Mouse (Mus musculus): ENCODE measurements at regions not wholly inside any gene's neighbourhood (a gene's known extent, or its start where the extent isn't known, plus 50 kb on each side); places are given as distances from the start of the nearest gene placed in this dataset.

DNA sequence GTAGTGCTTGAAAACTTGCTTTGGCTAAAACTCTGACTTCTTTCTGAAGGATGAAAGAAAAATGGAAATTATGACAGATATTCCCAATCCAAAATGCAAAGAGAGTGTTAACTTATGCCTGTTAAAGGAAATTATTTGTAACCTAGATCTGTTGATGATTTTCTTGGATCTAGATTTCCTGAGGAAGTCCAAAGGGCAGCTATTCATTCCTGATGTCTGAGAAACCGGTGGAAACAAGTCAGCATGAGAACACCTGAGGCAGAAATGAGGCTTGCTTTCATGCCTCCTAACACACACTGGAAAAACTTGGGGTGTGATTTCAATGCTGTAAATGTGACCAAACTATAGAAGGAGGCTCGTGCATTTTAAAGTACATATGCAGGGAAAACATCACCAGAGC is 432.9 kb upstream of the Ube2e3 start:
- no peaks in the 10 kb centered on the region for H3K4me1 ChIP-seq (ENCODE audit: control insufficient read depth in 1 of 2, insufficient read depth in 2 of 2)

DNA sequence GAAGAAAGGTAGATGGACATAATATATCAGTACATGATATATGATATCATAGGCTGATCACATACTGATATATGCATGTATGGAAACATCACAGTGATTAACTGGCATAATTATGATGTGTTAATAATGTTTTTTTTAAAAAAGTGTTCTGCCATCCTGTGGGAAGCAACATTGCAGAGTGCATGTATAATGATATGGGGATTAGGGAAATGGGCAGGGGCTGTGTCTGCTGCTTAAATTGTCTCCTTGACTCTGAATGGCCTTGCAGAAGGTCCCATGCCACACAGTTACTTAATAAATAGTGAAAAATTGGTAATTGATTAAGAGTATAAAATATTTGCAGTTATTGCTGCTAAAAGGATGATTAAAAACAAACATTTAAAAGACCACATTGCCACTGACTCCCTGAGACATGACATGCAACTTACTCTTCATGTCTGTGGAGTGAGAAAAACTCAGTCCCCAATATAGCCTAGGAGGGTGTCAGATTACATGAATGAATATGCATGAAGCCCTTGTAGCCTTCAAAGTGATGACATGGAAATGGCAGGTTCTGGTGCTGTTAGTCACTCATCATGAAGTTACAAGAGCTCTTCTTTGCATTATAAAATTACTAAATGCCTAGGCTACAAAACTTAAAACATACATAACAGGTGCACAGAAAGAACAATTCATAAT is 440.1 kb upstream of the Ube2e3 start:
- Histone ChIP-seq H3K9me3 (replicated peaks; ENCODE audit: low read length) (no peaks in the 10 kb centered on the region), H3K4me3 (replicated peaks in 1 of 3; ENCODE audit: low read depth in 2 of 3, low read length in 2 of 3, poor library complexity in 1 of 3) (no peak overlapping the region), H3K4me1 (ENCODE audit: control insufficient read depth in 1 of 2, insufficient read depth in 2 of 2) (no peaks in the 10 kb centered on the region), H3K9ac (ENCODE audit: insufficient read depth, low read depth) (no peak overlapping the region), H3K79me2 (replicated peaks; ENCODE audit: control insufficient read depth, extremely low read depth, insufficient read depth, poor library complexity, severe bottlenecking) (no peaks in the 10 kb centered on the region), H3K36me3 (replicated peaks in 1 of 2; ENCODE audit: control insufficient read depth in 1 of 2, insufficient read depth in 1 of 2, low read length in 1 of 2) (no peaks in the 10 kb centered on the region), H3K27me3 (replicated peaks) (no peaks in the 10 kb centered on the region), H3K27ac (ENCODE audit: insufficient read depth, low read depth) (no peak overlapping the region), H3K4me2 (ENCODE audit: insufficient read depth, low read depth, poor library complexity, severe bottlenecking) (no peak overlapping the region)
- no peak for DNase-seq (ENCODE audit: extremely low read depth)
- TF ChIP-seq KAT2A (IDR thresholded peaks at IDR 0.05; ENCODE audit: insufficient replicate concordance, low read length) (no peak), E2F4 (IDR thresholded peaks at IDR 0.05; ENCODE audit: insufficient replicate concordance, low read depth, low read length) (no peak)
- in situ Hi-C loops (cut with MboI; ENCODE audit: low pct_ligation_motif_present, low pct_unique_long_range_greater_than_20kb, low sequenced_read_pairs) = no loop called here
- dilution Hi-C loops (cut with MboI; ENCODE audit: extremely low pct_ligation_motif_present, extremely low pct_unique_long_range_greater_than_20kb, low sequenced_read_pairs) = no loop called here

More for the DNA sequence above, 432.9 kb upstream of the Ube2e3 start:
- TF ChIP-seq ZKSCAN1 (IDR thresholded peaks at IDR 0.05; ENCODE audit: borderline replicate concordance, low read depth, low read length) (no peak), USF2 (conservative IDR thresholded peaks at IDR 0.05; ENCODE audit: low read depth, low read length) (no peak), CHD1 (IDR thresholded peaks at IDR 0.05; ENCODE audit: low read depth, low read length) (no peak), ETS1 (conservative IDR thresholded peaks at IDR 0.05; ENCODE audit: low read depth, low read length) (no peak), PAX5 (IDR thresholded peaks at IDR 0.05; ENCODE audit: low read length) (no peak), ZNF384 (IDR thresholded peaks at IDR 0.05; ENCODE audit: low read depth, low read length) (no peak), JUND (conservative IDR thresholded peaks at IDR 0.05; ENCODE audit: low read depth, low read length) (no peak)
- H3K4me3 ChIP-seq (replicated peaks in 1 of 3; ENCODE audit: low read depth in 2 of 3, low read length in 2 of 3, poor library complexity in 1 of 3) = no peak overlapping the region
- DNase-seq (ENCODE audit: extremely low read depth) = no peak
- in situ Hi-C loops (cut with MboI; ENCODE audit: low pct_ligation_motif_present, low pct_unique_long_range_greater_than_20kb, low sequenced_read_pairs) (no loop called here), dilution Hi-C loops (cut with MboI; ENCODE audit: extremely low pct_ligation_motif_present, extremely low pct_unique_long_range_greater_than_20kb, low sequenced_read_pairs) (no loop called here)
- no peak overlapping the region for H3K9ac ChIP-seq (ENCODE audit: insufficient read depth, low read depth)
- H3K4me2 ChIP-seq (ENCODE audit: insufficient read depth, low read depth, poor library complexity, severe bottlenecking) = no peak overlapping the region
- H3K27me3 ChIP-seq (replicated peaks) = no peaks in the 10 kb centered on the region
- no peaks in the 10 kb centered on the region for H3K9me3 ChIP-seq (replicated peaks; ENCODE audit: low read length)
- no peaks in the 10 kb centered on the region for H3K36me3 ChIP-seq (replicated peaks in 1 of 2; ENCODE audit: control insufficient read depth in 1 of 2, insufficient read depth in 1 of 2, low read length in 1 of 2)
- no peaks in the 10 kb centered on the region for H3K79me2 ChIP-seq (replicated peaks; ENCODE audit: control insufficient read depth, extremely low read depth, insufficient read depth, poor library complexity, severe bottlenecking)
- no peak overlapping the region for H3K27ac ChIP-seq (ENCODE audit: insufficient read depth, low read depth)

DNA sequence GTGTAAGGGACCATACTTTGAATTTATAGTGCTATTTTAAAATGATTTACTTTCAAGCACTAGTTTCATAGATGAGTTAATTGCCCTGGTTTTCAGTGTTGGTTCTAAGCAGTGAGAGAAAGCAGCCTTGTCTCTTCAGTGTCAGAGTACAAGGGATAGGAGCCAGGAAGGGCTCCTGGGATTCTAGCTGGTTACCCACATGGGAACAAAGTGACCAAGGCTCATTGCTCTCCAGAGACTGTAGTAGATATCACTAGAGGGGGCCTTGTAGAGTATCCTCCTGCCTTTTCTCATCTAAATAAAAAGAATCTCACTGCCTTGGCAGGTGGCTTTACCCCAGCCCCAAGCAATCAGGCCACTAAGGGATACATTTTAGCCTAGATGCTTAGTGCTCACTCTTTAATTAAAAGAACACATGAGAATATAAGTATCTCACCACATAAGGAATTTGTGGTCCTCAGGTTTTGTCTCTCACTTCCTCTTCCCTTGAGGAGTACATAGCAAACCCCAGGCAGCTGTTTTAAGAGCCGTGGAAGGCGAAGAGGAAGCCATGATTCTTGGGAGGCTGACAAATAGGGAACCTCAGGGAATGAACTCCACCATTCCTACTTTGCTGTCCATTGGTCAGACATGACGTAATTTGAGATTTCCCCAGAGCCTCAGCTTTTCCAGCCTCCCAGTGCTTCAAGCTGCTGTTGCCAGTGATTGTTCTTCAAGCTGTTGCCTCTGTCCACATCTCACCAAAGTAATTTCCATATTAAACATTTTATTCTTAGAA is 449.2 kb upstream of the Ube2e3 start:
- Histone ChIP-seq H3K79me2 (replicated peaks; ENCODE audit: control insufficient read depth, extremely low read depth, insufficient read depth, poor library complexity, severe bottlenecking) (no peaks in the 10 kb centered on the region), H3K27ac (ENCODE audit: insufficient read depth, low read depth) (no peak overlapping the region), H3K36me3 (replicated peaks in 1 of 2; ENCODE audit: control insufficient read depth in 1 of 2, insufficient read depth in 1 of 2, low read length in 1 of 2) (no peaks in the 10 kb centered on the region), H3K4me1 (ENCODE audit: control insufficient read depth in 1 of 2, insufficient read depth in 2 of 2) (no peaks in the 10 kb centered on the region), H3K4me2 (ENCODE audit: insufficient read depth, low read depth, poor library complexity, severe bottlenecking) (no peak overlapping the region), H3K9me3 (replicated peaks; ENCODE audit: low read length) (no peaks in the 10 kb centered on the region), H3K27me3 (replicated peaks) (no peaks in the 10 kb centered on the region), H3K9ac (ENCODE audit: insufficient read depth, low read depth) (no peak overlapping the region), H3K4me3 (replicated peaks in 1 of 3; ENCODE audit: low read depth in 2 of 3, low read length in 2 of 3, poor library complexity in 1 of 3) (no peak overlapping the region)
- dilution Hi-C loops (cut with MboI; ENCODE audit: extremely low pct_ligation_motif_present, extremely low pct_unique_long_range_greater_than_20kb, low sequenced_read_pairs) (no loop called here), in situ Hi-C loops (cut with MboI; ENCODE audit: low pct_ligation_motif_present, low pct_unique_long_range_greater_than_20kb, low sequenced_read_pairs) (no loop called here)
- no peak for DNase-seq (ENCODE audit: extremely low read depth)
- TF ChIP-seq ELF1 (IDR thresholded peaks at IDR 0.05; ENCODE audit: low read depth, low read length) (no peak), MEF2A (IDR thresholded peaks at IDR 0.05; ENCODE audit: borderline replicate concordance, low read depth, low read length) (no peak), USF2 (conservative IDR thresholded peaks at IDR 0.05; ENCODE audit: low read depth, low read length) (no peak), TBP (conservative IDR thresholded peaks at IDR 0.05; ENCODE audit: low read depth, low read length) (no peak), MAFK (IDR thresholded peaks at IDR 0.05; ENCODE audit: insufficient replicate concordance, low read length) (no peak), MAX (IDR thresholded peaks at IDR 0.05; ENCODE audit: low read length) (no peak), USF1 (IDR thresholded peaks at IDR 0.05; ENCODE audit: low read depth, low read length) (no peak), ZMIZ1 (IDR thresholded peaks at IDR 0.05; ENCODE audit: low read depth, low read length) (no peak)
